Mouse (Mus musculus): ENCODE measurements around the gene Tma16.

Gene Tma16

GRCm38 (mm10) chr8:66486084-66486763 lies at the start of gene Tma16:
Tma16 (minus strand) TSS chr8:66486530.
- DNase-seq = peak; percentile 71 to 76

DNA sequence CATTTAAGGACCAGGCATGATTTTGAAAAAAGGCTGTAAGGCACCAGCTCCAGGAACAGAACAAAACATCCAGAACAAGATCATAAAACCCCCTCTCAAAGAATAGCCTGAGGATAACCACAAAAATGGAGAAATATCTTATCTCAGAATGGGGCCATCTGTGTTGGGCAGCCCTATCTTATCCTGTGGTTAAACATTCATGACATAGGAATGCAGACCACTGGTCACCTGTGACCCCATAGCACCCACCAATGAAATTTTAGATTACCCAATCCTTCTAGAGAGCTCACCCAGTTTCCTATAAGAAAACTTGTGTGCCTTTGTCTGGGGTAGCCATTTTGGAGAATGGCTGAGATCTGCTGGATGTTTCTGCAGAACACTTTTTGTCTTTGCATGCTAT lies 34.2 kb upstream of the Tma16 start:
- no peak for DNase-seq

- DNase-seq = no peak
These were observed 32.8 kb upstream of the Tma16 start for GRCm38 (mm10) chr8:66519149-66519548.

- no peak for DNase-seq
These were observed 25.2 kb upstream of the Tma16 start, which contains the start of gene Tktl2 for GRCm38 (mm10) chr8:66511537-66511936. Tktl2 (plus strand) TSS chr8:66511756.

DNA sequence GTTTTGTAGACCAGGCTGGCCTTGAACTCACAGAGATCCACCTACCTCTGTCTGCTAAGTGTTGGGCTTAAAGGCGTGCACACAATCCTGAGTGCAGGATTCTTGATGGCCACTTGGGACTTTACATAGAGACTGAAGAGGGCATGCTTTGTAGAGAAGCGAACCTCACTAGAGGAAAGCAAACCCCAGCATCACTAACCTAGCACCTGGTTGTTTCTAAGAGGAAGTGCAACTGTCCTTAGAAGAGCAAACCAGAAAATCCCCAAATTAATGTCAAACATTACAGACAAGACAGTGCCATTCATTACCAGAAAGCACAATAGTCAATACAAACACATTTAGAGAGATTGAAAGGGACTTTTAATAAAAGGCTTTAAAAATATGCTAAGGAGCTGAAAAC lies 17.1 kb upstream of the Tma16 start:
- DNase-seq = no peak

DNA sequence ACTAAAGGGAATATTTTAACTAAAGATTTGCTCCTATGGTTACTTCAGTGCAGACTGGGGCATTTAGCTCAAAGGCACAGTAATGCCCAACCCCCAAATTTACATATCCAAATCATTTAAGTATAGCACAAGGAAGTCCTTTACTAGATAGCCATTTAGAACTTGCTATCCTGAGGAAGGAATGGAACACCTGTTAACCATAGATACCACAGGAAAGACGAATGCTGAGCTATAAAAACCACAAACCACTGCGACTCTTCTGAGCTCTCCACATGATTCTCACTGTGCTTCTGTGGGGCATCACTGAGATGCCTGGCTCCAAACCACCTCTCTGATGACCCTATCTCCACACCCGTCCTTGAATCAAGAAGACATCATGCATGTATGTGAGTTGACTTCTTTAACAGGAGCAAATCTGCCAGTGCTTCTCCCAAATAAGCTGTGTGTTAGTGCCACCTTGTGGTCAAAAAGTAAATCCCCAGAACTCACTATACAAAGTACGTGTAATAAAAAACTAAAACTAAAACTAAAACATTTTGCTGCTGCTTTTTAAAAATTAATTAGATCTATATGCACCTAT lies 10.8 kb upstream of the Tma16 start:
- peak in 1 of 2 experiments; percentile 18 for DNase-seq

DNA sequence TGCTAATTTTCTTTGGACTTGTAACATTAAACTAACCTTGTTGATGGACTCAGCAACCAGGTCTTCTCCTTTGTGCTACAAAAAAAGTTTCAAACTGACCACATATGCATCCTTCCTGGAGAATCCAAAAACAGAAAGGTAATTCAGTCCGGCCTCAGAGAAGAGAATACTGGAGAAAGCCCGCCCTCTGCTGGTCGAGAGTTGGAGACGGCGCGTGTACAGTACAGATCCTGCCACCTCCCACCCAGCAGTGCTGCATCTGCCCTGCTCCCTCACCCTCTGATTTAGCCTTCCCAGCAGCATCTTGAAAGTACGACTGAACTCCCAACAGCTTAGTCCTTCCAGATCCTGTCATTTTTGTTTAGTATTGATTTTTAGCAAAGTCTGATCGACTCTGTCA lies 9.4 kb upstream of the Tma16 start:
- peak; percentile 52 to 56 for DNase-seq

DNA sequence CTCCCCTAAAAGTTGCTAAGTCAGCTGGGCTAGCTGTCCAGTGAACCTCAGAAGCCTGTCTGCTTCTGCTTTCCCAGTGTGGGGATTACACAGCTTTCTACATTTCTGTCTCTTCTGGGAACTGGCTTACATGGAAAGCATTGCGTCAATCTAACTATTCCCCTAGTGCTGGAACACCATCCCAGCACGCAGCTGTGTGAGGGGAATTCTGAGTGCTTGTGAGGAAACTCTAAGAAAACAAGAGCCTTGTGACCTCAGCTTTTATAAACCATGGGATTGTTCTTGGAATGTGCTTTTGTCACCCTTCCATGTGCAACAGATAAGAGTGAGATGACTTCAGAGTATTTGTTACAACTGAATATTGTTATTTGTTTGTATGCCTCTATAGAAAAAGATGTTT lies 8.2 kb upstream of the Tma16 start:
- DNase-seq = peak; percentile 9 to 18

DNA sequence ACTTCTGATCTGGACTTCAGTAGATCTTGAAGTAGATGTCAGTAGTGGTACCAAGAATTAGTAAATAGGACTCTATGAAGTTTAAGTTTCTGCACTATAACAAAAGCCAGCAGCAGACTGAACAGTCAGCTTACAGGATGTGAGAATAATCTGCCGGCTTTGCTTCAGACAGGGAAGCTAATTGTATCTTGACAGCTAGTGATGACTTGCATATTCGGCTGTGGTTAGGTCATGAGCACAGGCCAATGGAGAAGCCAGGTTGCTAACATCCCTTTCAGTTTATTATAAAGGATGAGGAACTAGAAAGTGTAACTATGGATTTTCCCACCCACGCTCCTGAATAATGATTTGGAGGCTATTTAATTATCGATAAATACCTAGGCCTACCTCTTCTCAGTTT lies 4.3 kb upstream of the Tma16 start:
- DNase-seq = no peak

DNA sequence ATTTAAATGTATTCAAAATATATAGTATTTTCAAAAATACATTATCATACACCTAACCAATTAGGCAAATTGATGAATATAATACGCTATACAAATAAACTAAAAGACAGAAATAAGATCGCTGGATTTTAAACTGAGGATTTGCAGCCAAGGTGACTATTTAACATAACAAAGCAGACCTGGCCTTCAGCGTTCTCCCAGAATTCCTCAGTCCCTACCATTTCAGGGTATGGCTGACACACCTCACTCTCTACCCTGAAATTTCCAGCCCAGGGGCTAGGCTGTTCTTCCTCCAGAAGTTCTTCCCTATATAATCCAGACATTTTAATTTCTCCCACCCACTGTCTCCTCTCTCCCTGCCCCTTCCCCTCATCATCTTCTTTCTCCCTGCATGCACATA lies 2.2 kb upstream of the Tma16 start:
- no peak for DNase-seq

- DNase-seq = no peak
These were observed 9.4 kb downstream of the Tma16 start for GRCm38 (mm10) chr8:66476880-66477279.

DNA sequence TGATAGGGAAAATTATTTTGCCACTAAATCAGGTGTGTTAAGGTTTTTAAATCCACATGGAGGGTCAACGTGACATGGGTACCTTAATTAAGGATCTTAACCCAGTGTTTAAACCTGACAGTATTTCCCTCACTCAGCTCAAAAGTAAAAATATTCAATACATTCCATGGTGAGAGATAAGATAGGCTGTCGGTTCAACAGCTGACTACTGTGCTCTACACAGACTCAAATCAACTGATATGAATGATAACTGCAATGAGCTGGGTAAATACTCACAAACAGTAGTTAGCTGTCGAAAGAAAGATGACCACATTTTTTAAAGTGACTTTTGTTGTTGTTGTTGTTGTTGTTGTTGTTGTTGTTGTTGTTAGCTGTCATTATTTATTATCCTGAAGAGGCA lies 16.5 kb downstream of the Tma16 start:
- no peak for DNase-seq

GRCm38 (mm10) chr8:66457057-66457456 lies 29.3 kb downstream of the Tma16 start:
- no peak for DNase-seq

GRCm38 (mm10) chr8:66450691-66451090 lies 35.6 kb downstream of the Tma16 start:
- DNase-seq = no peak

DNA sequence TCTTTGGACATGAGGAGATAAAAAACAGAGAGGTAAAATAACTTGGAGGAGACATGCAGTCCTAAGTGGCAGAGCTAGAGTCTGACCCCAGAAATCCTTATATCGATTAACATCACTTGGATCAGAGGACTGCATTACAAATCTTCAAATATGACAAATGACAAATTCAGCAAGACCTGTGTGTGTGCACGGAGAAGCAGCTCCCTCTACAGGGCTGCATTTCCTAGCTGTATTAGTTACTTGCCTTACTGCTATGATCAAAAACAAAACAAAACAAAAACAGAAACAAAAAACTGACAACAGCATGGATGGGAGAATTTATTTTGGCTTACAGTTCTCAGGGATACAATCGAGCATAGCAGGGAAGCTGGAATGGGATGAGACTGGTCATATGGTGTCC lies 41.0 kb downstream of the Tma16 start:
- DNase-seq = no peak

DNA sequence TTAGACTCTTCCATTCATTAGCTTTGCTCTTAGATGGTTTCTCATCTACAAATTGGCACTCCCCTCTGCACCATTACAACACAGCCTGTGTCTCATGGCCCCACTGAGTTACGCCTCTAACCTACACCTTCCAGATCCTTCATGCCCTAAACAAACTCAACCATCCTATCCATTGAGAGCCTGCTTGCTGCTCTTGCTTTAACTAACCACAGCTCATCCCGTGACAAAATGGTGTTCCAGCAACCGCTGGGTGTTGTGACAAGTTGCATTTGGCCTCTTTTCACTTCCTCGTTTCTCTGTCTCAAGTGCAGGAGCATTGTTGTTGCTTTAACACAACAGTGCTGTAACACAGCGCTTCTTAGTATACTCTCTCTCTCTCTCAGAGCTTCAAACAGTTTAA lies 42.2 kb downstream of the Tma16 start:
- peak; percentile 31 to 38 for DNase-seq

DNA sequence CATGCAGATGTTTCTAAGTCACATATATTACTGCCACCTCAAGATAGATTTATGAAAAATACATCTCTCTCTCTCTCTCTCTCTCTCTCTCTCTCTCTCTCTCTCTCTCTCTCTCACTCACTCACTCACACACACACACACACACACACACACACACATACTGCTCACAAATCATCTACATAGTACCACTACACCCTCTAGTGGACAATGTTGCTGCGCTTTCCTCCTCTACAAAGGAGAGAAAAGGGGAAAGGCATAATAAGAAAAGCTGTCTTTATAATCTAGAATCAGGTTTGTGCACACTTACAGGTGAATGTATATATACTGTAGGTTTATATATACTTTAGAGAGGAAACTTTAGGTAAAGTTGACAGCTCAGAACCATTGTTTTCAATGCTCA lies 43.6 kb downstream of the Tma16 start:
- DNase-seq = no peak

GRCm38 (mm10) chr8:66441123-66441522 lies 45.2 kb downstream of the Tma16 start:
- DNase-seq = no peak

GRCm38 (mm10) chr8:66438468-66438867 lies 47.9 kb downstream of the Tma16 start:
- peak; percentile 19 to 22 for DNase-seq

DNA sequence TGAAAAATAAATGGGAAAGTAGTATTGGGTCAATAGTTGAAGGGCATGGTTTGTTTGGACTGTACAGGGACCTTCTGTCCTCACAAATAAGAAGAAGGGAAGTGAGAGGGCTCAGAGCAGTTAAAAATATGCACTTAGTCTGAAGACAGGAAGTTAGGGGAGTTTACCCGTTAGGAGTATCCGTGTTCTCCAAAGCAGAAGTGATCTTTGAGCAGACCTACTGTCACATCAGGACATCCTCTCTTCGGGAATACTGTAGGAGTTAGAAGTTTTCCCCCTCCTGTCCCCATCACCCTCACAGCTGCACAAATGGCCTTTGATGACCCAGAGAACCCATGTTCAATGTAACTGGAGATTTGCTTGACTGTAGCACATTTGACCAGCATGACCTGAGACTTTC lies 48.4 kb downstream of the Tma16 start:
- no peak for DNase-seq

GRCm38 (mm10) chr8:66436804-66437203 lies 49.5 kb downstream of the Tma16 start:
- no peak for DNase-seq

- DNase-seq = no peak
These were observed 52.8 kb downstream of the Tma16 start for GRCm38 (mm10) chr8:66433577-66433976.

GRCm38 (mm10) chr8:66430639-66431038 lies 55.7 kb downstream of the Tma16 start:
- DNase-seq = no peak
